Mouse (Mus musculus): Measurements from ENCODE around the gene Atp11c. TPM values are rescaled to one million over a fixed set of nuclear protein-coding genes. Genes with fewer than 3 reads are reported as not detected.

The Atp11c gene
- polyA plus RNA-seq, 1 experiment from 2014 or later: 3.9 TPM

DNA sequence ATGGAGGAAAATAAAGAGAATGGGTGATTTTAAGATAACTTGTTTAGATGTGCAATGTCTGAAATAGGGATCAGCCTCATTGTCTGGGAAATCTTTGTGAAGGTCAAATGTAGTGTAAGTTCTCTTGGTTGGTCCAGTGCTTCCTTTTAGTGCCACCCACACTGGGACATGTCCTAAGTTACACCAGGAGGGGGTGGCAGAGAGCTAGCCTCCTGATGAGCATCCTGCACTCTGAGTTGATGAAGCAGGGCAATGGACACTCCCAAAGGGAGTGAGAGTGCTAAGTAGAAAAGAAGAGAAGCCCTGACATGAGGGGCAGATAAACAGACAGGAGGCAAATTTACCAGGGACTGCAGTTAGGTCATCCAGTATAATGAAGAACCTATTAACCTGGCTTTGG lies 88.5 kb downstream of the Atp11c start:
- DNase-seq: no peak
- Histone ChIP-seq H3K27ac (no peak overlapping the region), H3K9me3 (replicated peaks) (no peaks in the 10 kb centered on the region), H3K4me2 (no peak overlapping the region), H3K36me3 (no peaks in the 10 kb centered on the region), H3K27me3 (no peaks in the 10 kb centered on the region), H3K4me1 (replicated peaks) (no peaks in the 10 kb centered on the region), H3K9ac (no peak overlapping the region), H3K4me3 (replicated peaks) (no peak overlapping the region)
- ATAC-seq (ENCODE audit: low read depth): no peak

DNA sequence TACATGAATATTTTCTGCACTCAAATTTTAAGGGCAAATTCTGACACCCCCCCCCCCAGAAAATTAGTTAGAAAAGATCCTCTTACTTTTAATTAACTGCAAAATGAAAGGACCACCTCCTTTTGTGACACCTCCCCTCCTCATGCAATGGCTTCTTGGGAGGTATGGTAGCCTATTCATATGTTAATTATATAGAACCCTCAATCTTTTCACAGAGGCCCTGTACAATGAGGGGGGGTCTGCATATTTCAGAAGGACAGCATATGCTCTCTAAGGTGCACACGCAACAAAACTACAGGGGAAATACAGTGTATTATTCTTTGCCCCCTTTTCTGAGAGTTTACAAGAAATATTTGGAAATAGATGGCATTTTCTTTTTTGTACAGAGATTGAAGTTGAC lies 94.7 kb downstream of the Atp11c start:
- no peak overlapping the region for H3K27ac ChIP-seq
- H3K4me1 ChIP-seq (replicated peaks): no peaks in the 10 kb centered on the region
- no peak overlapping the region for H3K4me3 ChIP-seq (replicated peaks)
- ATAC-seq (ENCODE audit: low read depth): no peak
- H3K36me3 ChIP-seq: no peaks in the 10 kb centered on the region
- WGBS (ENCODE audit: insufficient replicate concordance): 48% methylated on average over 1 of the region's 1 CpGs
- H3K9me3 ChIP-seq (replicated peaks): no peaks in the 10 kb centered on the region
- no peak overlapping the region for H3K4me2 ChIP-seq
- no peak for DNase-seq
- H3K27me3 ChIP-seq: no peaks in the 10 kb centered on the region
- no peak overlapping the region for H3K9ac ChIP-seq

DNA sequence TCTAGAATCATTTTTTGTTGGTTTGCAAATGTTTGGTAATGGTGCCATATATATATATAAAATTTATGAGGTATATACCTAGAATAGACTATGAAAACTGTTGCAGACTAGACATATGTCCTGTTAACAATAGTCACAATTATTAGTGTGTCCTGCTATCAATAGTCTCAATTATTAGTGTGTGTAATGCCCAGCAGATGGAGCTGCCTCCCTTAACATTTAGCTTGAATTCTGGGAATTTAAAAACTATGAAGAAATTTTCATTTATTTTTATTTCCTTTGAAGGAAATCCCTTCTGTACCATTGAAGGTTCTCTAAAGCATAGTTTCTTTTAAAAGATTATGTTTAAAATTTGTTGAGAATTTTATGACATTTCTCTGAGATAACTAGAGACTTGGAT lies 97.2 kb downstream of the Atp11c start:
- Histone ChIP-seq H3K27me3 (no peaks in the 10 kb centered on the region), H3K4me2 (no peak overlapping the region), H3K27ac (no peak overlapping the region), H3K4me1 (replicated peaks) (no peaks in the 10 kb centered on the region), H3K4me3 (replicated peaks) (no peak overlapping the region), H3K9me3 (replicated peaks) (no peaks in the 10 kb centered on the region), H3K36me3 (no peaks in the 10 kb centered on the region), H3K9ac (no peak overlapping the region)
- no peak for ATAC-seq (ENCODE audit: low read depth)
- DNase-seq: no peak

DNA sequence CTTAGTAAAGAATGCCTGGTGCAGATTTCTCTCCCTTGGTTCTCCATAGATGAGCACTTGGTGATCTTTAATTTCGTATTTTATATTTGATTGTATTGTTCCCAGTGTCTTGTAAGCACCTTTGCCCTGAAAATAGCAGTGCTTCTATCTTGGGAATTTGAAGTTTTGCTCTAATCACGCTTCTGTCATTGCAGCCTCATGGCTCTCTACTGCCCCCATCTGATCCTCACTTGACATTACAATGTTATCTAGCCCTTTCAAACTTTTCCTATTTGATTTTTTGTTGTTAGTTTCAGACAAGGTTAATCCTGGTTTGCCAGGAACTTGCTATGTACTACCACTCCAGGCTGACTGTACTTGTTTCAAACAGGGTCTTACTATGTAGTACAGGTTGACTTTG lies 128.7 kb downstream of the Atp11c start:
- WGBS (ENCODE audit: insufficient replicate concordance): 10% methylated on average over 2 of the region's 2 CpGs

DNA sequence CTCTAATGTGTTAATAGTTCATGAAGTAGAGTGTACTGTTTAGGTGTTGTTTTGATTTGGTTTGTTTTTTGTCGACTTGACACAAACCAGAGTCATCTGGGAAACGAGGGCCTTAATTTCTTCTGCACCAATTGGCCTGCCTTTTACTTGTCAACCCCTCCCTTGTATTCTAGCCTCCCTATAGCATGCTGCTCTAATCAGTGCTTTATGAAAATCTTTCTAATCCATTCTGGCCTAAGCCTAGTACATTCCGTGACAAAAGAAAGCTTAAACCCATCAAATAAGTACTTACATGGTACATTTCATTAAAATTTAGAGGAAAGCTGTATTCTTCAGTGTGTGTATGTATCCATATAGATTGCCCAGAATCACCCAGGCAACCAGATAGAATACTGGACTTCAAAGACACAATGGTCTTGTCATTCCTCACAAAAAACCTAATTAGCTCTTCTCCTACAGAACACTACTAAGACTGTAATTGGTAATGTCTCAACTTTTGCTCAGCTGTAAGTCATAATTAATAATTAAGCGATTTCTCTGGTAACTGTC lies 177.9 kb downstream of the Atp11c start:
- no peaks in the 10 kb centered on the region for H3K4me1 ChIP-seq (replicated peaks)
- DNase-seq (no peak), ATAC-seq (ENCODE audit: low read depth) (no peak)
- no peak overlapping the region for H3K9ac ChIP-seq
- no peak overlapping the region for H3K4me2 ChIP-seq
- H3K36me3 ChIP-seq: no peaks in the 10 kb centered on the region
- 47% methylated on average over 4 of the region's 4 CpGs for WGBS (ENCODE audit: insufficient replicate concordance)
- H3K27ac ChIP-seq: no peak overlapping the region
- no peak overlapping the region for H3K4me3 ChIP-seq (replicated peaks)
- no peaks in the 10 kb centered on the region for H3K9me3 ChIP-seq (replicated peaks)
- no peaks in the 10 kb centered on the region for H3K27me3 ChIP-seq

More for the DNA sequence above, 128.7 kb downstream of the Atp11c start:
- DNase-seq (no peak), ATAC-seq (ENCODE audit: low read depth) (no peak)
- Histone ChIP-seq H3K9ac (no peak overlapping the region), H3K27ac (no peak overlapping the region), H3K9me3 (replicated peaks) (no peaks in the 10 kb centered on the region), H3K4me1 (replicated peaks) (no peaks in the 10 kb centered on the region), H3K4me2 (no peak overlapping the region), H3K27me3 (no peaks in the 10 kb centered on the region), H3K36me3 (no peaks in the 10 kb centered on the region), H3K4me3 (replicated peaks) (no peak overlapping the region)

DNA sequence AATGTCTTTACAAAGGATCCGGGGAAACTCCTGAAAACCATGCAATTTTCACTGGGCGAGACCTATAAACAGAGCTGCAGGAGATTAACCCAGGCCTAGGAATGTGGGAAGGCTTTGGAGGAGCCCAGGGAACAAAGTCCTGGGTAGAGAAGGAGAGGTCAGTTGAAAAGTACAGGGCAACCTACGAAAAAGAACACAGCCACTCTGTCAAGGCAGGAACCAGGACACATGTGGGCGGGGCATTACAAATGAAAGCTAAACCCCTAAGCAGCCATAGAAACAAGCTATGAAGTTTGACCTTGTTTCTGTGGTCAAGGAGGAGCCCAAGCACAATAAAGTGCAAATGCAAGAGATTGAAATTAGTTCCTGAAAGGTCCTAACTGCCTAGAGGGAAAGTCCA lies 186.8 kb downstream of the Atp11c start:
- no peaks in the 10 kb centered on the region for H3K9me3 ChIP-seq (replicated peaks)
- no peak overlapping the region for H3K4me3 ChIP-seq (replicated peaks)
- ATAC-seq (ENCODE audit: low read depth): no peak
- H3K9ac ChIP-seq: no peak overlapping the region
- H3K27me3 ChIP-seq: no peaks in the 10 kb centered on the region
- no peaks in the 10 kb centered on the region for H3K36me3 ChIP-seq
- H3K4me1 ChIP-seq (replicated peaks): peaks cover 4% of the 10 kb centered on the region; the same call in 1 of the 2 replicates
- no peak for DNase-seq
- H3K4me2 ChIP-seq: no peak overlapping the region
- WGBS (ENCODE audit: insufficient replicate concordance): 64% methylated on average over 4 of the region's 4 CpGs
- no peak overlapping the region for H3K27ac ChIP-seq

DNA sequence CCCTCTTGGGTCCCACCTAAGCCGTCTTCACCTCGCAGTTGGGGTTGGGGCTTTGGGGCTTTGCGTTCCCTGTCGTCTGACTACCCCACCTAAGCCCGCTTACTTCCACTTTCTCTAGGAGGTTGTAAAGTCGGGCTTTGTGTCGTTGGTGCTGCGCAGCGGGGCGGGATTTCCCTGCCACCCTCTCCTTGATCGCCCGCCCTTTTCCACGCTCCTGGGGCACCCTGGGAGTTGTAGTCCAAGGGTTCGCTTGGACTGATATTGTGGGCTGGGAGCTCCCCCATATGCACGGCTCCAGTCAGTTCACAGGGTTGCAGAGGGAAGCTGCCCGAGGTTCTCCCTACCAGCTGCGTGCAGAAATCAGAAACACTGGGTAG lies 187.8 kb downstream of the Atp11c start:
- Histone ChIP-seq H3K9ac (peak overlapping the region; percentile 89), H3K36me3 (no peaks in the 10 kb centered on the region), H3K27ac (peak overlapping the region; percentile 92), H3K4me1 (replicated peaks) (peaks cover 4% of the 10 kb centered on the region; the same call in 1 of the 2 replicates), H3K4me2 (peak overlapping the region; percentile 71), H3K27me3 (no peaks in the 10 kb centered on the region), H3K4me3 (replicated peaks) (peak overlapping the region; percentile 77), H3K9me3 (replicated peaks) (no peaks in the 10 kb centered on the region)
- ATAC-seq (ENCODE audit: low read depth) (peak; percentile 90), DNase-seq (peak; percentile 77)
- 8% methylated on average over 17 of the region's 17 CpGs for WGBS (ENCODE audit: insufficient replicate concordance)

DNA sequence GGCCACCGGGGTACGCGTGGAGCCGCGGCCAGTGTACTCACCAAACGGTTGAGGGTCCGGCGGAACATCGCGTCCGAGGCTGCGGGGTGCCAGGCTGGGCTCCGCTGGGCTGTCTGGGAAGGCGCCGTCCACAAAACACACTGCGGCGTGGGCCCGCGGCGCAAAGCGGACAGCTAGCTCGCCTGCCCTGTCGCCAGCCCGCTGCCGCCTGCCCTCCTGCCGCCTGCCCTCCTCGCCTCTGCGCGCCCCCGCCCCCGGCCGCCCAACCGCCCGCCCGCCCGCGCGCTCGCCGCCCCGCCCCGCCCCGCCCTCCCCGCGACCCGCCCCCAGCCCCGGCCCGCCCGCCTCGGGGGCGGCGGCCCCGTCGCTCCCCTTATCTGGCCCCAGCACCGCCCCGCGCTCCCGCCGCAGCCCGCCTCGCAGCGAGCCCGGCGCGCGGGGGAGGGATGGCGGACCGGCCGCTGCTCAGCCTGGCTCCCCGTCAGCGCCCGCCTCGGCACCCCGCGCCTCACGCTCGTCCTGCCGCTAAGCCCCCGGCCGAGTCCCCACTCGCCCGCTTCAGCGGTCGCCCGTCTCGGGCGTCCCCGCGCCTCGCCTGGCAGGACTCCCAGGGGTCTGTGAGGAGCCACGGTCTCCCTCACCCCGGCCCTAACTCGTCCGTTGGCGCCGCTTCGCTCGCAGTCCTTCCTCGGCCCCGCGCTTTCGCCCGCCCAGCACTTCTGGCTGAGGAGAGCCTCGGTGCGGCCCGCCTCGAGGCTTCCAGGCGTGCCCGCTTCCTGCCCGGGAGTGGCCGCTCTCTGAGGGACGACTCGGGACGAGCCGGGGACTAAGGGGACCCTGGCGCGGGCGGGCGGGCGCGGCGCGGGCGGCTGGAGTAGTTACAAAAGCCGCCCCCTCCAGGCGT lies 188.5 kb downstream of the Atp11c start:
- Histone ChIP-seq H3K9ac (peak overlapping the region; percentile 89), H3K4me3 (replicated peaks) (peak overlapping the region; percentile 77), H3K27me3 (no peaks in the 10 kb centered on the region), H3K9me3 (replicated peaks) (no peaks in the 10 kb centered on the region), H3K4me2 (peak overlapping the region; percentile 74), H3K27ac (peak overlapping the region; percentile 92), H3K4me1 (replicated peaks) (peaks cover 4% of the 10 kb centered on the region; the same call in 1 of the 2 replicates), H3K36me3 (no peaks in the 10 kb centered on the region)
- WGBS (ENCODE audit: insufficient replicate concordance): 13% methylated on average over 57 of the region's 126 CpGs
- peak; percentile 50 for DNase-seq
- peak; percentile 84 for ATAC-seq (ENCODE audit: low read depth)

DNA sequence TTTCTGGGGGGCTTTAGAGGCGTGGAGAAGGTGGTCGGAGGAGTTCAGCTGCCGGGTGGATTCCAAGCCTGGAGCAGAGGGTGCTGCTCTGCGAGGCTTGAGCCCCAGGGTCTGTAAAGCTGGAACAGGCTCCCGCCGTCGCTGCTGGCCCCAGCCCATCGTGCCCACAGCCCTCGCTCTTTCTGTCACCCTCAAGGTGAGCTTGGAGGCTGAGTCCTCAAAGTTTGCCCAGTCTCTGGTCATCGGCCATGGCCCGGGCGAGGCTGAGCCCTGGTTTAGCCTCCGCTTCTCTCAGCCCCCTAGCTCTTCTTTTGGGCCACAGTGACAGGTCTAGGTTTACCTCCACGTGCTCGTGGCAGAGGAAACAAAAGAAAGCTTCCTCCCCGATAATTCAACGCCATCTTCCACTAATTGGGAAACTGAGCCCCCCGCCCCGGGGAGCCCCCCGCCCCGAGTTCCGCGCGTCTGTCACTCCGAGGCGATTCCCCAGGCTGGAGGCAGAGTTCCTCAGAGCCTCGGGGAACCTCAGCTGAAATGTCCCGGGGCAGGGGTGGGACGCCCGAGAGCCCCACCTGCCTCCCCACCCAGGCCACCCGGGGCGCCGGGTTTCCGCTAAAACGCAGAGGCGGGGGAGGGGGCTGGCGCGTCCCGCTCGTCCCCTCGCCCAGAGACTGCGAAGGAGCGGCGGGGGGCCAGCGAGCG lies 189.3 kb downstream of the Atp11c start:
- Histone ChIP-seq H3K27ac (peak overlapping the region; percentile 47; the same call in 1 of the 2 replicates), H3K36me3 (no peaks in the 10 kb centered on the region), H3K4me1 (replicated peaks) (peaks cover 4% of the 10 kb centered on the region; the same call in 1 of the 2 replicates), H3K4me2 (peak overlapping the region; percentile 74), H3K9ac (peak overlapping the region; percentile 84), H3K9me3 (replicated peaks) (no peaks in the 10 kb centered on the region), H3K27me3 (no peaks in the 10 kb centered on the region), H3K4me3 (replicated peaks) (peak overlapping the region; percentile 77)
- WGBS (ENCODE audit: insufficient replicate concordance): 11% methylated on average over 39 of the region's 46 CpGs
- ATAC-seq (ENCODE audit: low read depth) (peak; percentile 52), DNase-seq (peak; percentile 2)

DNA sequence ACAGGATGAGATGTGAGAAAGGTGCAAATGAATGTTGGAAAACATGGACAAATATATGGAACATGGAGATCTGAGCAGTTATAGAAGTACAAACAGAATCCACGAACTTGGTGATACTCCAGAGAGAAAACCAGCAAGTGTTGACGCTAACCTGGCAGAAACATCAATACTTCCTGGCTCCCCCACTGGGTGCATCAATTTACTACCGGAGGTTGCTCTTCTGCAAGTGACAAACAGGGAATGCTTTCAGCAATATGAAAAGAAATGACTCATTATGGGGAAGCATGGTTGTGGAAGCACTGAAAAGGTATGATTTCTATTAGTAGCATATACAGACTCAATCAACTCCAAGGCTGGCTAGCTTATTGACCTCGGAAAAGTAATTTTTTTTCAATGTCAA lies 198.2 kb downstream of the Atp11c start:
- H3K36me3 ChIP-seq: no peaks in the 10 kb centered on the region
- H3K4me3 ChIP-seq (replicated peaks): no peak overlapping the region
- no peak overlapping the region for H3K27ac ChIP-seq
- no peaks in the 10 kb centered on the region for H3K9me3 ChIP-seq (replicated peaks)
- no peak overlapping the region for H3K4me2 ChIP-seq
- no peaks in the 10 kb centered on the region for H3K27me3 ChIP-seq
- 73% methylated on average over 4 of the region's 4 CpGs for WGBS (ENCODE audit: insufficient replicate concordance)
- H3K4me1 ChIP-seq (replicated peaks): no peaks in the 10 kb centered on the region
- no peak for ATAC-seq (ENCODE audit: low read depth)
- no peak for DNase-seq
- no peak overlapping the region for H3K9ac ChIP-seq

DNA sequence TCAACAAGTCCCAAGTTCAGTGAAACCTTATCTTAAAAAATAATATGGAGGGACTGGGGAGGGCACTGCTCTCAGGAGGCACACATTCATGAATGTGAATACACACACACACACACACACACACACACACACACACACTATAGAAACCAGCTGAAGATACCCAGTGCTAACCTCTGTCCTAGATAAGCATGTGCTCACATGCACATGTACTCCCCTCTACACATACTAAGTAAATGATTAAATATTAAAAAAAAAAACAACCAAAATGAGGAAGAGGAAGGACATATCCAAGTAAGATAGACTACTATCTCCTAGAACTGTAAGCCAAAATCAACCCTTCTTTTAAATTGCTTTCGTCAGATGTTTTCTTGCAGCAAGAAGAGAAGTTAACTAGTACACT lies 205.6 kb downstream of the Atp11c start:
- Histone ChIP-seq H3K27ac (no peak overlapping the region), H3K36me3 (no peaks in the 10 kb centered on the region), H3K27me3 (no peaks in the 10 kb centered on the region), H3K9me3 (replicated peaks) (no peaks in the 10 kb centered on the region), H3K4me2 (no peak overlapping the region), H3K4me3 (replicated peaks) (no peak overlapping the region), H3K4me1 (replicated peaks) (no peaks in the 10 kb centered on the region), H3K9ac (no peak overlapping the region)
- 44% methylated on average over 1 of the region's 1 CpGs for WGBS (ENCODE audit: insufficient replicate concordance)
- no peak for DNase-seq
- ATAC-seq (ENCODE audit: low read depth): peak; percentile 72

Data from liver, embryonic 13.5 days (tissue).